Mouse (Mus musculus) limb, embryonic 11.5 days (tissue): ENCODE results near the gene Plekha3. TPM values are rescaled to one million over a fixed set of nuclear protein-coding genes. Genes with fewer than 3 reads are reported as not detected.

Experiments used
- ATAC-seq: fragments of 200-750 bp; cut with Nextera tagmentation; 2 replicates; pipeline ENCODE4 v1.8.0; 2017; ENCODE audit warnings: low read depth; ENCODE audit not compliant: insufficient number of reproducible peaks, low FRiP score, low TSS enrichment
- DNase-seq: peaks from one replicate; pipeline ENCODE4 v3.0.0-alpha.2; 2015; ENCODE audit warnings: low spot score
- H3K27ac ChIP-seq: fragments of 300-500 bp; sonication (generic); replicated peaks from 2 replicates; pipeline ENCODE4 v1.5.1; 2014; ENCODE audit warnings: low read depth, mild to moderate bottlenecking, low read length
- H3K27me3 ChIP-seq: fragments of 300-500 bp; sonication (generic); 2 replicates; pipeline ENCODE4 v1.6.1; 2014; ENCODE audit warnings: mild to moderate bottlenecking, low read length, mixed read lengths; ENCODE audit not compliant: control insufficient read depth, insufficient read depth
- H3K36me3 ChIP-seq: fragments of 300-500 bp; sonication (generic); 2 replicates; pipeline ENCODE4 v1.6.1; 2014; ENCODE audit warnings: mild to moderate bottlenecking, low read length, moderate library complexity, mixed read lengths; ENCODE audit not compliant: control insufficient read depth, insufficient read depth
- H3K4me1 ChIP-seq: fragments of 300-500 bp; sonication (generic); 2 replicates; pipeline ENCODE4 v1.6.1; 2014; ENCODE audit warnings: low read length, mixed read lengths; ENCODE audit not compliant: control insufficient read depth, insufficient read depth
- H3K4me2 ChIP-seq: fragments of 300-500 bp; sonication (generic); 2 replicates; pipeline ENCODE4 v1.6.1; 2014; ENCODE audit warnings: low read depth, mild to moderate bottlenecking, moderate library complexity; ENCODE audit not compliant: severe bottlenecking
- H3K4me3 ChIP-seq: fragments of 300-500 bp; sonication (generic); 2 replicates; pipeline ENCODE4 v1.5.1; 2014; ENCODE audit warnings: low read depth, low read length
- H3K9ac ChIP-seq: fragments of 300-500 bp; sonication (generic); 2 replicates; pipeline ENCODE4 v1.6.1; 2014; ENCODE audit warnings: mild to moderate bottlenecking, low read length
- H3K9me3 ChIP-seq: fragments of 300-500 bp; sonication (generic); 2 replicates; pipeline ENCODE4 v1.6.1; 2016; ENCODE audit warnings: low read length; ENCODE audit not compliant: control insufficient read depth
- WGBS: fragments of 180-500 bp; shearing (Covaris S2); extraction: QIAGEN DNeasy Blood & Tissue Kit; methylation state at CpG from one replicate; pipeline ENCODE4 v1.1.7; 2014; 5-methylcytosine and 5-hydroxymethylcytosine counted together
- polyA plus RNA-seq: library from polyadenylated mRNA; unstranded; fragments of >200 nt; fragmentation: Nextera tagmentation; extraction: Ambion mirVana; gene quantifications from 2 replicates; pipeline ENCODE4 v1.2.1, GENCODE M21; 2014

The Plekha3 gene
- polyA plus RNA-seq, 1 experiment from 2014 or later, result 12.3 TPM

DNA sequence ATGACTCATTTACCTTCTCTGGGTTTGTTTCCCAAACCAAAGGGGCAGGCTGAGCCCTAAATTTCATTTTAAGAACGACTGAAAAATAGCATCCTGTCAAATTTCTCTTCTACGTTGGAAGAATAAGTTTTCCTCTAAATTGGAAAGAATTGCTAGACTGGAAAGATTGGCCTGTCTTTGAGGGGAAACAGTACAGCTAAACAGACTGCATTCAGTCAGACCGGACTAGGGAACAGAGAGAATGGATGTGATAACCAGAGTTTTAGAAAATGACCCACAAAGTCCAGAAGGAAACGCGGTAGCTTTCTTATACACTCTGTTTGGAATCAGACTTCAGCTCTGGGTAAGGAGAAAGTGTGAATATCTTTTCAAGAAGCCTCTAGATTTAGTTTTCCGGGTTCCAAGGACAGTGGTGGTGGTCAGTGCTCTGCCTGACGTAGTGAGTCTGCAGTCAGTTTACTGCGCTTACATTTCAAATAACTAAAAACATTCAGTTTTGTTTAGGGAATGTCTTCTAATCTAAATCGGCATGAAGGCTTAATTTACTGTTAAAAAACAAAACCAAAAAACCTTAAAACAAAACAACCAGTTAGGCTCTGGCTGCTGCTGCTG is 2.8 kb upstream of the Plekha3 start:
- ATAC-seq (no peak), DNase-seq (peak; percentile 28)
- no peak overlapping the region for H3K27ac ChIP-seq
- H3K36me3 ChIP-seq, result no peaks in the 10 kb centered on the region
- H3K9me3 ChIP-seq, result no peaks in the 10 kb centered on the region
- H3K4me2 ChIP-seq, result peak overlapping the region; percentile 67
- peak overlapping the region; percentile 45 for H3K4me3 ChIP-seq
- peaks cover 13% of the 10 kb centered on the region for H3K4me1 ChIP-seq
- H3K27me3 ChIP-seq, result no peaks in the 10 kb centered on the region
- peak overlapping the region; percentile 64 for H3K9ac ChIP-seq
- 36% methylated on average over 9 of the region's 9 CpGs for WGBS

DNA sequence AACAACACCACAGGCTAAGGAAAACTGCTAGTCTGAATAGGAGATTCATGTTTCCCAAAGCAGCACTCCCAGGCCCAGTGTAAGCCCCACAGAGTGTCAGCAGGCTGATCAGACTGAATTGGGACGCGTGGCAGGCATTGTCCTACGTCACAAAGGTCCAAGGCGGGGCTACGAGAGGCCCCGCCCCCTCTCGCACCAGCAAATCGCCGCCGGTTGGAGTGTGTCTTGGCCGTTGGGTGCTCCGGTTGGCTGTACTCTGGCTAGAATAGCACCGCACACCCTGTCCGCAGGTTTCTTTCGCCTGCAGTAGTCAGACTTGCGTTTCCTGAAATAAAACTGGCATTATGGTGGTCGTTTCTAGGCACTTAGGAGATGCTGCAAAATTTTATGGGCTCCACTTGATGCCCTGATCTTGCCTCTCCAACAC is 2.1 kb upstream of the Plekha3 start, which contains the start of gene Fkbp7:
Fkbp7 (minus strand) TSS at position 151 of the 427 bp plus-strand sequence.
- H3K9ac ChIP-seq, result peak within 1 kb of the TSS; percentile 64
- peak within 1 kb of the TSS; percentile 45 for H3K4me3 ChIP-seq
- no peaks in the 10 kb centered on the region for H3K36me3 ChIP-seq
- H3K27me3 ChIP-seq, result no peaks in the 10 kb centered on the region
- peaks cover 13% of the 10 kb centered on the region for H3K4me1 ChIP-seq
- ATAC-seq (peak; percentile 88), DNase-seq (peak; percentile 96)
- 1% methylated on average over 17 of the region's 17 CpGs for WGBS
- H3K27ac ChIP-seq, result no peak within 1 kb of the TSS; the same call in 1 of the 2 replicates
- no peaks in the 10 kb centered on the region for H3K9me3 ChIP-seq
- peak within 1 kb of the TSS; percentile 67 for H3K4me2 ChIP-seq

DNA sequence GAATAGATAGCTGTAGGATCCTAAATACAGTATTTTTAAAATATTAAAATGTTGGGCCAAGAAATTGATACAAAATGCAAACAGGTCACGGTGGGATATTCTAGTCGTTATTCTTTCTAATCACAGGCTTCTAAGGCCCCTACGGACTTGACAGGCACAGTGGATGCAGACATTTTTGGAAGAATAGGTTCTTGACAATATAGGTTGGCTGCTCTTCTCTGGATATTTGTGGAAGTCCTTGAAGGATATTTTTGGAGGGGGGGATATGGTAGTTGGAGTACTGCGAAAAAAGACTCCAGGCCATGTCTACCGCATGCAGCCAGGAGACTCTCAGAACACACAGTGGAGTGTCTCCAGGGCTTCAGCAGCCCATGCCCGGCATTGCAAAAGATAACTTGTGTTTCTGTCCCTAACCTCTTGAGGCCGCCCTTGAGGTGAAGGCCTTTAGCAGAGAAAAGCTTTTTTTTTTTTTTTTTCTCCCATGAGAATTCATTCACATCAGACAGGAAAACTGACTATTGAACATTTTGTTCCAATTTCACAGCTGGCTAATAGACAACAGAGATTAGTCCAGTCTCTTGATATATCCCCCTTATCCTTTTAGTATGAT is 1.5 kb upstream of the Plekha3 start:
- H3K4me1 ChIP-seq, result peaks cover 13% of the 10 kb centered on the region
- H3K9me3 ChIP-seq, result no peaks in the 10 kb centered on the region
- no peaks in the 10 kb centered on the region for H3K27me3 ChIP-seq
- 45% methylated on average over 7 of the region's 7 CpGs for WGBS
- ATAC-seq (no peak), DNase-seq (peak; percentile 53)
- no peak overlapping the region for H3K27ac ChIP-seq
- H3K4me2 ChIP-seq, result peak overlapping the region; percentile 67; the same call in 1 of the 2 replicates
- no peak overlapping the region for H3K4me3 ChIP-seq
- no peaks in the 10 kb centered on the region for H3K36me3 ChIP-seq
- H3K9ac ChIP-seq, result no peak overlapping the region

DNA sequence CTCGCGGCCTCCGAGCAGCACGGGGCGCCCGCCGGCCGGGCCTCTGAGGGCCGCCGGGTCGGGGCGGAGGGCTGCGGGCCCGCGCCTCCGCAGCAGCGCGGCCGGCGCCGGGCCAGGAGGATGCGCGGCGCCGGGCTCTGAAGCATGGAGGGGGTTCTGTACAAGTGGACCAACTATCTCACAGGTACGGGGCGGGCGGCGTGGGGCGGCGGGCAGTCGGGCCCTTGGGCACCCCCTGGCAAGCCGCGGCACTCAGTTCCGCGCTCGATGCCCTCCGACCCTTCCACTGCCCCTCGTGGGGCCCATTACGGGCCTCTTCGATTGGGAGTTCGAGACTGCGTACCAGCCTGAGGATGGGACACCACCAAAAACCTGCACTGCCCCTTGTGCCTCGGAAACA is 370 bp downstream of the Plekha3 start:
- Histone ChIP-seq H3K4me1 (peaks cover 13% of the 10 kb centered on the region), H3K9ac (peak overlapping the region; percentile 87), H3K4me3 (peak overlapping the region; percentile 75), H3K4me2 (peak overlapping the region; percentile 64), H3K27ac (peak overlapping the region; percentile 76), H3K9me3 (no peaks in the 10 kb centered on the region), H3K27me3 (no peaks in the 10 kb centered on the region), H3K36me3 (no peaks in the 10 kb centered on the region)
- peak; percentile 62; the same call in 1 of the 2 replicates for ATAC-seq
- WGBS, result 2% methylated on average over 22 of the region's 44 CpGs
- peak; percentile 74 for DNase-seq

DNA sequence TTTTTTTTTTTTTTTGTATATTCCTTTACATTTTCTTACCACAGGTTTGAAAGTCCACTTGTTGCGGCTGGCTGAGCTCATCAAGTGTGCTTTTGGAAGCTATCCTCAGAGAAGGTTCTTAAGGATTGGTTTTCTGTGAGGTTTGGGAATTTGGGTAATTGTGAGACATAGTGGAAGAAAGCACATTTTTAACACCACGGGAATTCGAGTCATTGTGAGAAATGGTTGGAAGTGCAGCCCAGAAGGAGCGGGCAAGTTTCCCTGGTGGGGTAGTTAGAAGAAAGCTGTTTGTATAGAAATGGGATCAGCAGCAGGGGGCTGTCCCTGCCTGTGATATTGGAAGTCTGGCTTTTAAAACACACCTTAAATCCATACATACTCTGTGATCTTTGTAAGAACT is 868 bp downstream of the Plekha3 start:
- ATAC-seq (no peak), DNase-seq (peak; percentile 41)
- H3K27ac ChIP-seq, result no peak overlapping the region

DNA sequence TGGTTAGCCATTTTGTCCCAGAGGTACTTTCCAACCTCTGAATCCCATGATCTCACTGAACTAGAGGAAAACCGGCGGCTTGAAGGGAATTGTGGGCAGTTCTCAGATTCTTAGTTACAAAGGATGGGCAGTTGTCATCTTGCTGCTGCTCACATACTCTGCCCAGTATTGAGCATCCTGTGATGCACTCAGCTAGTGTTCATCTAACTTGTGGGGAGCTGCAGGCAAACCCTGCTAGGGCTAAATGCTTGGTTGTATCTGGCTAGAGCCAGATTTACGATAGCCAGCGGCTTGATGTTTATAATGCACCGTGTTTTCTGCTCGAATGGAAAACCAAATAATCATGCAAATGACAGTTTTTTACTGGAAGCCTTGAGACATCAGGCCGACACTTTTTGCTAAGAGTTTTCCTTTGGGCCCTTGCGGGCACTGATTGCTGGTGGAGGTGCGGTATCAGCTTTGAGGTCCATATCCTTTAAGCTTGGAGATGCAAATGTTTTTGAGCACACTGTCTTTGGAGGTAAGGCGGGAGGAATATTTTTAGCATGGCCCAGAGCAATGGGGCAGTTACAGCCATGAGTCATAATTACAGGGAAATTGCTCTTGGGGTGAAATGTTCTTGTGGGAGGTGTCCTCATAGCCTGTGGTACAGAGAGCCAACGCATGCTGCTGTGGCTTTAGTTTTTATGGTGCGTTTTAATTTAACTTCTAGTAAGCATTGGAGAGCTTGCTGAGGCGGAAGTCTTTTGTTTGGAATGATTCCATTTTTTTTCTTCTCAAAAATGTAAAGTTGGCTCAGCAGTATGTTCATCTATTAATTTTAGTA is 1.5 kb downstream of the Plekha3 start:
- DNase-seq (no peak), ATAC-seq (no peak)
- H3K9me3 ChIP-seq, result no peaks in the 10 kb centered on the region
- no peaks in the 10 kb centered on the region for H3K36me3 ChIP-seq
- H3K27me3 ChIP-seq, result no peaks in the 10 kb centered on the region
- no peak overlapping the region for H3K9ac ChIP-seq
- 59% methylated on average over 13 of the region's 13 CpGs for WGBS
- peak overlapping the region; percentile 75 for H3K4me3 ChIP-seq
- H3K27ac ChIP-seq, result no peak overlapping the region
- peaks cover 12% of the 10 kb centered on the region for H3K4me1 ChIP-seq
- peak overlapping the region; percentile 64 for H3K4me2 ChIP-seq

More for the DNA sequence above, 868 bp downstream of the Plekha3 start:
- Histone ChIP-seq H3K9ac (peak overlapping the region; percentile 87), H3K36me3 (no peaks in the 10 kb centered on the region), H3K9me3 (no peaks in the 10 kb centered on the region), H3K4me2 (peak overlapping the region; percentile 64), H3K4me1 (peaks cover 13% of the 10 kb centered on the region), H3K27me3 (no peaks in the 10 kb centered on the region), H3K4me3 (peak overlapping the region; percentile 75)
- 11% methylated on average over 4 of the region's 4 CpGs for WGBS

DNA sequence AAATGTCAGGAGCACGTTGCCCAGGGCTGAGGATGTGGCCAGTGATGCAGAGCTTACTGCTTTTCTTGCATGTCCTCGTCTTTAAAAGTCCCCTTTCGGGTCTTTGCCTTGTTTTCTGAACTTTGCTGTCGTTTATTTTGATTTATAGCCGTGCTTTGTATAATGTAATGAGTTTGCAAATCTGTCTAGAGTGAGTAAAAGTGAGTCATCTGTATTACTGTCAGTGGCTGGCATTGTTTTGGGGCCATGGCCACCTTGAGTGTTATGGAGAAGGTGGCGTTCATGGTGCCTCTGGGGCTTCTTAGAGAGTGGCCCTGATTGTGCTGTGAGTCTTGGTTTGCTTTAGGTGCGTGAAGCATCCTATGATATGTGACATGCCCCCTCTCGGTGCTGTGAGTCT is 7.2 kb downstream of the Plekha3 start:
- peaks cover 11% of the 10 kb centered on the region for H3K36me3 ChIP-seq
- no peak overlapping the region for H3K4me3 ChIP-seq
- H3K27ac ChIP-seq, result no peak overlapping the region
- H3K9me3 ChIP-seq, result no peaks in the 10 kb centered on the region
- no peak overlapping the region for H3K9ac ChIP-seq
- H3K4me2 ChIP-seq, result no peak overlapping the region
- no peaks in the 10 kb centered on the region for H3K4me1 ChIP-seq
- no peak for ATAC-seq
- no peak for DNase-seq
- 87% methylated on average over 8 of the region's 8 CpGs for WGBS
- no peaks in the 10 kb centered on the region for H3K27me3 ChIP-seq

DNA sequence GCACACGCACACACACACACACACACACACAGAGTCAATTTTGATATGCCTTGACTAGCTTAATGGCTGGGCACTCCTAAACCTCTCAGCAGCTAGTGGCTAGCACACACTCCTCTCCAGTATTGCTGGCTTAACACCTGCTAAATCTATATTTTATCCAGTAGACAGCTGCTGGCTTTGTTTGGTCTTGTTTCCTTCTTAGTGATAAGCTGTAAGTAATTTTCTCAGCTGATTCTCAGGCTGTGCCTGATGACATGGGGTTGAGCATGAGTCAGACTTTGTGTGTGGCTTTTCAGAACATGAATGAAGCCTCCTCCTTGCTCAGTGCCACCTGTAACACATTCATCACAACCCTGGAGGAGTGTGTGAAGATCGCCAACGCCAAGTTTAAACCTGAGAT is 11.9 kb downstream of the Plekha3 start:
- Histone ChIP-seq H3K36me3 (peaks cover 15% of the 10 kb centered on the region), H3K9ac (no peak overlapping the region), H3K4me1 (no peaks in the 10 kb centered on the region), H3K4me2 (no peak overlapping the region), H3K27me3 (no peaks in the 10 kb centered on the region), H3K9me3 (no peaks in the 10 kb centered on the region), H3K4me3 (no peak overlapping the region), H3K27ac (no peak overlapping the region)
- DNase-seq, result no peak
- 95% methylated on average over 3 of the region's 3 CpGs for WGBS
- ATAC-seq, result no peak
